26 mouse cellular contexts compared by ENCODE assay signal in genomic region chr7:135548434-135548833, GRCm38 (mm10). TPM values are rescaled to one million over a fixed set of nuclear protein-coding genes. Genes with fewer than 3 reads are reported as not detected.
DNase-seq lines count a peak whose midpoint lies in the region; ATAC-seq lines count a peak whose summit lies in the region.
"Had no signal": no experiment of that assay in that cellular context is flagged by ENCODE, and none has a peak within 500 bp of the region (broad histone marks: within the 10 kb centered on the region; RNA-seq: fewer than 3 reads in every experiment).

No protein-coding gene starts in this region.

- no peaks in the 10 kb centered on the region for H3K36me3 ChIP-seq in hindbrain, embryonic 12.5 days
- no peaks in the 10 kb centered on the region for H3K36me3 ChIP-seq in hindbrain, embryonic 16.5 days (ENCODE audit: control insufficient read depth, insufficient read depth, low read length)
- H3K36me3 ChIP-seq in neural tube, embryonic 11.5 days (ENCODE audit: control insufficient read depth, insufficient read depth, low read length), result no peaks in the 10 kb centered on the region
- H3K36me3 ChIP-seq: embryonic facial prominence, embryonic 15.5 days; forebrain, embryonic 10.5 days; heart, embryonic 13.5 days; intestine, embryonic 15.5 days had no signal

- DNase-seq in neural tube, embryonic 11.5 days (ENCODE audit: low spot score), result peak; percentile 38
- DNase-seq in neural tube, embryonic 10.5 days (ENCODE audit: extremely low spot score, low spot score), result no peak
- DNase-seq in mesoderm, embryonic 11.5 days (ENCODE audit: low read depth, low spot score), result peak; percentile 73
- no peak for DNase-seq in retina, embryonic 14.5 days (ENCODE audit: low spot score)
- DNase-seq: adrenal gland, adult 8-10 months; adrenal gland, postnatal 36 days; cerebellum, adult 11 months; cerebellum, adult 8-10 months; cerebellum, postnatal 14 days; gastrocnemius, postnatal 36 days; heart, adult 11 months; heart, postnatal 36 days had no signal

- peaks cover 23% of the 10 kb centered on the region for H3K4me1 ChIP-seq in hindbrain, embryonic 12.5 days
- peaks cover 2% of the 10 kb centered on the region; the same call in 1 of the 2 replicates for H3K4me1 ChIP-seq in hindbrain, embryonic 16.5 days (ENCODE audit: control insufficient read depth, insufficient read depth, low read depth, low read length)
- H3K4me1 ChIP-seq in neural tube, embryonic 11.5 days (ENCODE audit: control insufficient read depth, insufficient read depth, low read length), result peaks cover 5% of the 10 kb centered on the region
- H3K4me1 ChIP-seq: forebrain, embryonic 10.5 days; intestine, embryonic 15.5 days had no signal

- WGBS in hindbrain, embryonic 12.5 days, result 39% methylated on average over 6 of the region's 6 CpGs
- WGBS in hindbrain, embryonic 16.5 days, result 37% methylated on average over 6 of the region's 6 CpGs
- WGBS in neural tube, embryonic 11.5 days, result 26% methylated on average over 6 of the region's 6 CpGs

- H3K4me3 ChIP-seq in hindbrain, embryonic 12.5 days, result no peak overlapping the region
- no peak overlapping the region for H3K4me3 ChIP-seq in hindbrain, embryonic 16.5 days (ENCODE audit: low read length)
- H3K4me3 ChIP-seq in neural tube, embryonic 11.5 days (ENCODE audit: low read depth, low read length), result no peak overlapping the region
- H3K4me3 ChIP-seq: embryonic facial prominence, embryonic 15.5 days; erythroblast, embryonic 14.5 days; forebrain, embryonic 10.5 days; heart, embryonic 13.5 days; intestine, embryonic 15.5 days had no signal

- H3K27ac ChIP-seq in hindbrain, embryonic 12.5 days, result no peak overlapping the region; the same call in 1 of the 2 replicates
- H3K27ac ChIP-seq in hindbrain, embryonic 16.5 days (ENCODE audit: low read depth, low read length), result no peak overlapping the region
- no peak overlapping the region for H3K27ac ChIP-seq in neural tube, embryonic 11.5 days (ENCODE audit: low read depth, low read length)
- H3K27ac ChIP-seq: embryonic facial prominence, embryonic 15.5 days; forebrain, embryonic 10.5 days; heart, embryonic 13.5 days; intestine, embryonic 15.5 days had no signal

- H3K9ac ChIP-seq in hindbrain, embryonic 12.5 days, result no peak overlapping the region
- no peak overlapping the region for H3K9ac ChIP-seq in hindbrain, embryonic 16.5 days (ENCODE audit: low read depth, low read length)
- H3K9ac ChIP-seq in neural tube, embryonic 11.5 days (ENCODE audit: low read length), result no peak overlapping the region
- H3K9ac ChIP-seq: embryonic facial prominence, embryonic 15.5 days; heart, embryonic 13.5 days; intestine, embryonic 15.5 days had no signal

- H3K9me3 ChIP-seq in hindbrain, embryonic 12.5 days (replicated peaks), result no peaks in the 10 kb centered on the region
- H3K9me3 ChIP-seq in hindbrain, embryonic 16.5 days (ENCODE audit: control insufficient read depth, low read length), result no peaks in the 10 kb centered on the region
- H3K9me3 ChIP-seq in neural tube, embryonic 11.5 days (ENCODE audit: control insufficient read depth, low read length), result no peaks in the 10 kb centered on the region
- H3K9me3 ChIP-seq: embryonic facial prominence, embryonic 15.5 days; forebrain, embryonic 10.5 days; heart, embryonic 13.5 days; intestine, embryonic 15.5 days had no signal

- ATAC-seq in hindbrain, embryonic 12.5 days (ENCODE audit: low FRiP score), result peak; percentile 40
- no peak for ATAC-seq in hindbrain, embryonic 16.5 days
- ATAC-seq in neural tube, embryonic 11.5 days (ENCODE audit: insufficient read depth, low FRiP score, low TSS enrichment), result peak; percentile 74
- ATAC-seq in megakaryocyte progenitor cell, adult 5-6 weeks (replicated peaks; ENCODE audit: poor library complexity), result no peak
- ATAC-seq: forebrain, embryonic 14.5 days; intestine, embryonic 15.5 days had no signal

- no peak overlapping the region for H3K4me2 ChIP-seq in hindbrain, embryonic 12.5 days (replicated peaks)
- no peak overlapping the region for H3K4me2 ChIP-seq in hindbrain, embryonic 16.5 days (ENCODE audit: low read length)
- no peak overlapping the region for H3K4me2 ChIP-seq in neural tube, embryonic 11.5 days (ENCODE audit: low read depth)
- H3K4me2 ChIP-seq: embryonic facial prominence, embryonic 15.5 days; heart, embryonic 13.5 days; intestine, embryonic 15.5 days had no signal

- H3K27me3 ChIP-seq in hindbrain, embryonic 12.5 days, result no peaks in the 10 kb centered on the region
- H3K27me3 ChIP-seq in hindbrain, embryonic 16.5 days (replicated peaks; ENCODE audit: control insufficient read depth, insufficient read depth, low read length), result no peaks in the 10 kb centered on the region
- no peaks in the 10 kb centered on the region for H3K27me3 ChIP-seq in neural tube, embryonic 11.5 days (ENCODE audit: control insufficient read depth, insufficient read depth, low read length)
- H3K27me3 ChIP-seq: intestine, embryonic 15.5 days had no signal

RNA-seq across cellular contexts. Expression of gene Ptpre, which starts 11.2 kb away (rescaled TPM):
- 2.3 and 2.5 TPM in 2 replicates for polyA plus RNA-seq in hindbrain, embryonic 12.5 days (2016; fragmentation: Nextera tagmentation; extraction: Ambion mirVana)
- 6.9 and 8.1 TPM in 2 replicates for polyA plus RNA-seq in hindbrain, embryonic 16.5 days (2015; fragmentation: Nextera tagmentation; extraction: Ambion mirVana)
- polyA plus RNA-seq in neural tube, embryonic 11.5 days (2014; fragmentation: Nextera tagmentation; extraction: Ambion mirVana), result 0.97 and 1.3 TPM in 2 replicates
- 61.4 and 74.2 TPM in 2 replicates for total RNA-seq in megakaryocyte progenitor cell, adult 5-6 weeks (2015)
- 49.6 and 59.1 TPM in 2 replicates for total RNA-seq in megakaryocyte progenitor cell, adult 5-6 weeks (2017)

RNA-seq across cellular contexts. Expression of gene Clrn3, which starts 20.0 kb away (rescaled TPM):
- not detected in 2 replicates for polyA plus RNA-seq in hindbrain, embryonic 12.5 days (2016; fragmentation: Nextera tagmentation; extraction: Ambion mirVana)
- polyA plus RNA-seq in hindbrain, embryonic 16.5 days (2015; fragmentation: Nextera tagmentation; extraction: Ambion mirVana), result not detected in 2 replicates
- 0.14 TPM in 1 of 2 replicates, not detected in the other for polyA plus RNA-seq in neural tube, embryonic 11.5 days (2014; fragmentation: Nextera tagmentation; extraction: Ambion mirVana)
- total RNA-seq in megakaryocyte progenitor cell, adult 5-6 weeks (2015), result 0.07 TPM in 1 of 2 replicates, not detected in the other
- total RNA-seq in megakaryocyte progenitor cell, adult 5-6 weeks (2017), result not detected in 2 replicates
- total RNA-seq: adrenal gland, adult 8-10 months; adrenal gland, postnatal 36 days; common myeloid progenitor, adult 5-6 weeks; ES-E14; gastrocnemius, adult 8-10 months; gastrocnemius, postnatal 36 days; heart, postnatal 36 days had no signal
- polyA plus RNA-seq: embryonic facial prominence, embryonic 11.5 days; embryonic facial prominence, embryonic 15.5 days; erythroblast, embryonic 14.5 days; forebrain, embryonic 10.5 days; forebrain, embryonic 14.5 days; heart, embryonic 13.5 days; heart, postnatal 0 days had no signal

Comparison
In these comparisons a context has a peak if more than half of its experiments do, and no peak if none do; other contexts are left out.
1. ATAC-seq: peak in hindbrain, embryonic 12.5 days (single experiment) and neural tube, embryonic 11.5 days (single experiment); none in hindbrain, embryonic 16.5 days (single experiment) and megakaryocyte progenitor cell, adult 5-6 weeks (single experiment).
2. DNase-seq: peak in neural tube, embryonic 11.5 days (single experiment) and mesoderm, embryonic 11.5 days (single experiment); none in neural tube, embryonic 10.5 days (single experiment) and retina, embryonic 14.5 days (single experiment).